Mouse (Mus musculus): Measurements from ENCODE around the gene 2410015M20Rik. TPM values are rescaled to one million over a fixed set of nuclear protein-coding genes. Genes with fewer than 3 reads are reported as not detected.
"Not testable (repeated sequence)": the region's sequence is repeated elsewhere in the genome, so short reads cannot be mapped to it uniquely, and the experiment has no call there.

The 2410015M20Rik gene
- polyA plus RNA-seq (2012; rRNA removed): 169 and 183 TPM in 2 replicates

DNA sequence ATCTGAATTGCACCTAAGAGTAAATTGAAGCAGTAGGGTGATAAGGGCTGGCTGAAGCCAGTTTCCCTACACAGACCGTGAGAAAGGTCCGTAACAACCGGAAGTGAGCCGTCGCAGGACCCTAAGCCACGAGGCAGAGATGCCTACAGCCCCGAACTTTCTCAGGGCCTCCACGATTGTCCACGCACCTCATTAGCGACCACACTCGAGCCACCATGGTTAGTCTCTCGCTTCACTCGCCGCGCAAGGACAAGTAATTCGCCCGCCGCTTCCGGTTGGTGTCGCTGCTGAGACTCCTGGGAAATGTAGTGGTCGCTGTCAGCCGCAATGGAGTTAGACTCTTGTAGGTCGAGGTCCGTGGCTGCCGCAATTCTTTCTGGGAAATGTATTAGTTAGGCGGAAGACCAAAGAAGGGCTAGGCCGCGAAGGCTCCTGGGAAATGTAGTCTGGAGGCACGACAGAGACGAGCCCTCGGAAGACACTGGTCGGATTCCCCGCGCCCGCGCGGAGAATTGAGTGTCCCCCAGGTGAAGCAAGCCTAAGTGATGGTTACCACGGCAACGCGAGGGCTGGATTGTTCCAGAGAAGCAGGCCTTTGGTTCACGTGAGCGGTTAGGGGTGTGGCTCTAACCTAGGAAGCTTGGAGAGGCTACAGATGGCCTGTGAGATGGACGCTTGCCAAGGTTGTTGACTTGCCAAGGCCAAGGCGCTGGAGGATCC lies at the start of gene 2410015M20Rik:
TSS of gene 2410015M20Rik (minus strand) at position 320 of the 720 bp plus-strand sequence.
- peak; percentile 86 for DNase-seq (ENCODE audit: low spot score)

DNA sequence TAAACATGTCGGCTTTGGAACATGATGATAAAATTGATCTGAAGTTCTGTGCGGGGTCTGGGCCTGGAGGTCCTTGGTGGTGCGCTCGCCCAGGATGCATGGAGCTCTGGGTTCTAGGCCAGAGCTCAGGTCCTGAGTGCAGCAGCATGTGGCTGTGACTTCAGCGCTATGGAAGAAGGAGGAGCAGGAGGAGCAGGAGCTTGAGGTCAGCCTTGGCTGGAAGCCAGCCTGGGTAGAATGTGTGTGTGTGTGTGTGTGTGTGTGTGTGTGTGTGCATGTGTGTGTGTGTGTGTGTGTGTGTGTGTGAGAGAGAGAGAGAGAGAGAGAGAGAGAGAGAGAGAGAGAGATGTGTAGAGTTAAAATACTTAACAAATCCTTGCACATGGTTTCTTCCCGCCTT lies 46.6 kb upstream of the 2410015M20Rik start:
- DNase-seq (ENCODE audit: low spot score): no peak

GRCm38 (mm10) chr17:56655311-56655710 lies 45.7 kb upstream of the 2410015M20Rik start:
- no peak for DNase-seq (ENCODE audit: low spot score)

GRCm38 (mm10) chr17:56654771-56655170 lies 45.2 kb upstream of the 2410015M20Rik start:
- no peak for DNase-seq (ENCODE audit: low spot score)

- DNase-seq (ENCODE audit: low spot score): no peak
Observed at GRCm38 (mm10) chr17:56651801-56652200, 42.2 kb upstream of the 2410015M20Rik start.

- DNase-seq (ENCODE audit: low spot score): no peak
Observed at GRCm38 (mm10) chr17:56647546-56647945, 38.0 kb upstream of the 2410015M20Rik start.

GRCm38 (mm10) chr17:56643237-56643636 lies 33.7 kb upstream of the 2410015M20Rik start:
- DNase-seq (ENCODE audit: low spot score): no peak

DNA sequence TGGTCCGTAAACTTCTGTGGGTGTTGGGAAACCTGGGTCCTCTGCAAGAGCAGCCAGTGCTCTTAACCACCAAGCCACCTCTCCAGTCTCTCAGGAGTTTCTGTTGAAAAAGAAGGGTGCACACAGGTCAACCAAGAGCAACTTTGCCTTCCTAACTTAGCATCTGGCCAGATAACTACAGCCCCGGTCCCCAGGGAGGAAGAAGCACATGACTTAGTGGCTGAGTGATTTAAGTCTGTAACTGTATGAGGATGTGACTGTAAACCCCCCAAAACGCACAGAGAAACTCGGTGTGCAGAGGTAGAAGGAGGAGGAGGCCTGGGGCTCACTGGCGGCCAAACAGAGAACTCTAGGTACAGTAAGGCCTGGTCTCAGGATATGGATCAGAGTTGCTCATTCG lies 24.5 kb upstream of the 2410015M20Rik start:
- DNase-seq (ENCODE audit: low spot score): no peak

DNA sequence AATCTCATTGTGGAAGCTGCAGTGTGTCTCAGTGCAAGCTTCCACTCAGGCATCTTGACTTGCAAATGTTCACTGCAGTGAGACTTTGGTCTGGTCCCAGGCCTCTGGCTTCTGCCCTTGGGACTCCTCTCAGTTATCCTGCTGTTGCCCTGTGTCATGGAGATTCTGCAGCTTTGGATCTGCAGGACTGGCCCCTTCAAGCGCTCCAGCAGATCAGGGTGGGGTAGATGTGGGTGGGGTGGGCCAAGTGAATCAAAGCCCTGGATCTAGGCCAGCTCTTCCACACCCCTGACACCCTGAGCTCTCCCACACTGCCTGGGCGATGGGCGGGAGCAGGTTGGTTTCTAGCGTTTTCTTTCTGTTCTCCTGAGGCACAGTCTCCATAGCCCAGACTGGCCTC lies 22.2 kb upstream of the 2410015M20Rik start:
- DNase-seq (ENCODE audit: low spot score): no peak

- not testable (repeated sequence) for DNase-seq (ENCODE audit: low spot score)
Observed at GRCm38 (mm10) chr17:56629800-56630781, 20.5 kb upstream of the 2410015M20Rik start.

DNA sequence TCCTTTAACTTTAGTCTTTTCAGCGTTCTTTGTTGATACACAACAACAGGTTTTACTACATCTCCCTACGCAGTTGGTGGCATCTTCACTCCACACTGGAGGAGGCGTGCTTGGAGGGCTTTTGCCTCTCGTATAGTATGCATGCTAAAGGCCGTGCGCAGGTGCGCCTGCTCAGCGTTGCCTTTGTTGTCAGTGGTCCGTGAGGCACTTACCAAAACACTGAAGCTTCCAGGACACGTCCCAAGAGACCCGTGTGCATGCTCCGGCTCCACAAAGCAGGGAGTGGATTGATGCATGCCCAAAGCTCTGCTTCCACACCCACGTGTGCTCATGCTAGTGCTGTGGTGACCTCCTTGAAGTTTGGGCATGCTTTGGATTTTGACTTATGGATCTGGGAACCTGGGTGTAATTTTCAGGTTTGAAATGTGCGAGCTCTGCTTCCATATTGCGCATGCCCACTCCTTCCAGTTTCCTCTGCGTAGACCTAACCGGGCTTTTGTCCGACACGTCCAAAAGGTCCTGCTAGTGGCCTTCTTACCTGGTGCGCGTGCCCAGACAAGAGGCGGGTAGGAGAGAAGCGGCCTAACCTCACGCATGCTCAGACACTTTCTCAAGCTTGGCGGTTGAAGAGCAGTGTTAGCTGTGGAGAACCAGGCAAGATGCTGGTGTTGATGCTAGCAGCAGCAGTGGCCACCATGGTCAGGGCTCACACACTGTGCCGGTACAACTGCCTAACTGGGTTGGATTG lies 18.1 kb upstream of the 2410015M20Rik start, which contains the start of gene Catsperd:
TSS of gene Catsperd (plus strand) at position 614 of the 748 bp plus-strand sequence.
- DNase-seq (ENCODE audit: low spot score): no peak

DNA sequence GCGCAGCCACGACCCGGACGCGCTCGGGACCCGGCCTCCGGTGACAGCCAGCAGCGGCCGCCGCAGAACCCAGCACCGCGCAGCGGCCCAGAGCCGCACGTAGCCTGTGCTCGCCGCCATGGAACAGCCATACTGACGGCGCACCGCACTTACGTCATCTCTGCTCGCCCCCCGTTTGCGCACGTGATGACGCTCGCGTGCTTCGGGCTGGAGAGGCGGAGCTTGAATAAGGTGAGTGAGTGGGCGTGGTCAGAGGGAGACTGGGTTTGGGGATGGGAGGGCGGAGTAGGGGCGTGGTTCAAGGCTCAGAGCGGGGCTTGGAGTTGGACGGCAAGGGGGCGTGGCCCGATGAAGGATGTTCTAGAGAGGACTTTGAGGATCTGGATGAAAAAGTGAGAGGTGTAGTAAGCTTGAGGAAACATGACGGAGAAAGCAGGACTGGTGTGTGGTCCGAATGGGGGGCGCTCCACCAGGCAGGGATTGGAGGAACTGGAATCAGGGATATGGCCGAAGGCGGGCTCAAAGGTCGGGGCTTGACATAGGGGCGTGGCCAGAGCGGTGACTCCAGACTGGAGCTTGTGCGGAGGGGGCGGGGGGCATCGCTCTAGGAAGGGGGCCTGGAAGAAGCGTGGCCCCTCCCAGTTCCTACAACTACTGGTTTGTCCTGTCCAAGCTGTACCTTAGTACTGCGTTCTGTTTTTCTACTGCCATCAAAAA lies 17.3 kb upstream of the 2410015M20Rik start, which contains the start of gene Lonp1:
TSS of gene Lonp1 (minus strand) at position 134 of the 717 bp plus-strand sequence.
- peak; percentile 86 for DNase-seq (ENCODE audit: low spot score)

- DNase-seq (ENCODE audit: low spot score): no peak
Observed at GRCm38 (mm10) chr17:56626260-56626659, 16.7 kb upstream of the 2410015M20Rik start.

DNA sequence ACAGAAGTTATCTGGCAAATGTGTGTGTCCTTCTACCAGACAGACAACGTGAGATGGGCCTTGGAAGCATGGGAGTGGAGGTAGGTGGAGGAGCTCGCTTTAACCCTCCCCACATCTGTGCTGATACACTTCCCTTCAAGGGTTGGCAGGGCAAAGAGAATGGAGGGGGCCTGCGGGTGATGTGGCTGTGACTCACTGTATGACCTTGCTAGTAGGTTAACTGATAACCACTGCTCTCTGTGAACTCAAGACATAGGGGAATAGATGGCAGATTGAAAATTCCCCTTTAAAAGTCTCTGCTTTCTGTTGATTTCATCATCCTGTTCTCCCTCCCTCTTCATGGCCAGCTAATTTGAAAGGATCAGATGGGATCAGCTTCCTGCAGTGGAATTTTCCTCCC lies 15.9 kb upstream of the 2410015M20Rik start:
- no peak for DNase-seq (ENCODE audit: low spot score)

DNA sequence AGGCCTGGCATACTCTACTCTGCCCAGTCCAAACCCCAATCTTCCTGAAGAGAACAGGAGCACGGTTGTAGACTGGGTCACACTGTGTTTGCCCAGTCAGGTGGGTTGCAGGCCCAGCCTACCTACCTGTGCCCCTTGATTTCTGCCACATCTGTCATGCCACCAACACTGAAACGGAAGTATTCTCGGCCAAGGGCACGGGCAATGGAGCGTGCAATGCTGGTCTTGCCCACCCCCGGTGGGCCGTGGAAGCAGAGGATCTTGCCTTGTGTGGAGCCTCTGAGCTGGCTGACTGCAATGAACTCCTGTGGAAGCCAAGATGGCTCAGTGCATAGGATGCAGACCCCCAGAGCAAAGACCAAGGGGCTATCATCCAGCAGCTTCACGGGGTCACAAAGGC lies 8.1 kb upstream of the 2410015M20Rik start:
- no peak for DNase-seq (ENCODE audit: low spot score)

GRCm38 (mm10) chr17:56616725-56617124 lies 7.2 kb upstream of the 2410015M20Rik start:
- DNase-seq (ENCODE audit: low spot score): no peak

DNA sequence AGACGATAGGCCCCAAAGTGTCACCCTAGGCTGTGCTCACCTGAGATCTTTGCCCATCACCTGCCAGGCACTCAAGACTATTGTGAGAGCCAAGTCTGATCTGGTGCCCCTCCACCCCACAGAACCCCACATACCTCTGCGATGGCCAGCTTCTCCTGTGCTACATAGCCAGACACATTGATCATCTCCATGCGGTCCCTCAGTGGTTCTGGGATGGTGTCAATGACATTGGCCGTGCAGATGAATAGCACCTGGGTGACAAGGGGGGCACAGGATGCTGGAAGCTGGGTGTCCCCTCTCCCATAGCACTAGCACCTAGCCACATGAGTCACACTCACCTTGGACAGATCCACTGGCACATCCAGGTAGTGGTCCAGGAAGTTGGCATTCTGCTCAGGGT lies 6.2 kb upstream of the 2410015M20Rik start:
- no peak for DNase-seq (ENCODE audit: low spot score)

DNA sequence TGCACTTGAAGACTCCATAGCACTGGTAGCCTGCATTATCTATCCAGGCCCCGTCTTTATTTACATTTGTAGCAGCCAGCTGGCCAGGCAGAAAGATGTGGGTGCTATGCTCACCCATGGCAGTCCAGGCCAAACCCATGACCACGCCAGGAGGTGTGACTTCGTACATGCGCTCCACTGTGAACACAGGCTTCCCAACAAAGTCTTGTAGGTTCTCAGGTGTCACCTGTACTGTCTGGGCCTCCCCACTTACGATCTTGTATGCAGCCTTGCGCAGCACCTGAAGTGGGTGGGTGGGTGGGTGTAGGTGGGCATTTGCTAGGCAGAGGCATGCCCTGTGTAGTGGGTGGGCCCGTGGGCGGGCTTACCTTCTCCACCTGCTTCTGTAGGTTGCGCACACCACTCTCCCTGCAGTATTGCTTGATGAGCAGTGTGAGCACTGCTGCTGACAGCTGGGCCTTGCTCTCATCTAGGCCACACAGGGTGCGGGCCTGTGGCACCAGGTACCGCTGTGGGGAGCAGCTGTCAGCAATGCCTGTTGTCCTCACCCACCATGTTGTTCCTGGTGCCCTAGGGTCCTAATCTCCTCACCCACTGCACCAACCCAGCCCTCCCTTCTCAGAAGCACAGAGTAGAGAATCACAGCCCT lies 5.7 kb upstream of the 2410015M20Rik start:
- DNase-seq (ENCODE audit: low spot score): no peak

GRCm38 (mm10) chr17:56614391-56615135 lies 5.0 kb upstream of the 2410015M20Rik start:
- no peak for DNase-seq (ENCODE audit: low spot score)

- not testable (repeated sequence) for DNase-seq (ENCODE audit: low spot score)
Observed at GRCm38 (mm10) chr17:56613893-56614292, 4.3 kb upstream of the 2410015M20Rik start.
